Mouse (Mus musculus) hindbrain, postnatal 0 days (tissue): ENCODE results near the gene Fiz1. TPM values are rescaled to one million over a fixed set of nuclear protein-coding genes. Genes with fewer than 3 reads are reported as not detected.

ENCODE experiments used
- ATAC-seq: fragments of 200-750 bp; cut with Nextera tagmentation; 2 replicates; pipeline ENCODE4 v1.8.0; 2017; ENCODE audit warnings: mild to moderate bottlenecking, moderate TSS enrichment, moderate library complexity
- DNase-seq: peaks from one replicate; pipeline ENCODE4 v3.0.0-alpha.2; 2015; ENCODE audit warnings: low spot score
- H3K27ac ChIP-seq: fragments of 300-500 bp; sonication (generic); 2 replicates; pipeline ENCODE4 v1.5.1; 2014; ENCODE audit warnings: mild to moderate bottlenecking
- H3K27me3 ChIP-seq: fragments of 300-500 bp; sonication (generic); 2 replicates; pipeline ENCODE4 v1.6.1; 2014; ENCODE audit warnings: low read length, mixed read lengths; ENCODE audit not compliant: insufficient read depth
- H3K36me3 ChIP-seq: fragments of 300-500 bp; sonication (generic); 2 replicates; pipeline ENCODE4 v1.6.1; 2014; ENCODE audit warnings: low read length, mixed read lengths; ENCODE audit not compliant: insufficient read depth
- H3K4me1 ChIP-seq: fragments of 300-500 bp; sonication (generic); 2 replicates; pipeline ENCODE4 v1.6.1; 2014; ENCODE audit warnings: antibody characterized with exemption, low read length, mixed read lengths; ENCODE audit not compliant: insufficient read depth
- H3K4me2 ChIP-seq: fragments of 300-500 bp; sonication (generic); 2 replicates; pipeline ENCODE4 v1.6.1; 2014; ENCODE audit warnings: low read depth, mild to moderate bottlenecking, low read length, moderate library complexity, mixed read lengths
- H3K4me3 ChIP-seq: fragments of 300-500 bp; sonication (generic); 2 replicates; pipeline ENCODE4 v1.5.1; 2014; ENCODE audit warnings: low read length
- H3K9ac ChIP-seq: fragments of 300-500 bp; sonication (generic); replicated peaks from 2 replicates; pipeline ENCODE4 v1.6.1; 2014; ENCODE audit warnings: mild to moderate bottlenecking, low read length, moderate library complexity, mixed read lengths
- H3K9me3 ChIP-seq: fragments of 300-500 bp; sonication (generic); 2 replicates; pipeline ENCODE4 v1.6.1; 2016; ENCODE audit warnings: low read length, mixed read lengths
- CTCF ChIP-seq: IDR thresholded peaks from 2 replicates; pipeline ENCODE4 v1.5.1; 2016; ENCODE audit warnings: antibody characterized with exemption, control low read depth, low read depth
- whole genome bisulfite sequencing: fragments of 180-500 bp; shearing (Covaris S2); extraction: QIAGEN DNeasy Blood & Tissue Kit; methylation state at CpG from one replicate; pipeline ENCODE4 v1.1.7; 2014; 5-methylcytosine and 5-hydroxymethylcytosine counted together
- polyA plus RNA-seq: library from polyadenylated mRNA; unstranded; fragments of >200 nt; fragmentation: Nextera tagmentation; extraction: Ambion mirVana; gene quantifications from 2 replicates; pipeline ENCODE4 v1.2.1, GENCODE M21; 2015
- total RNA-seq: library from RNA; depleted of rRNA; stranded (reverse); fragments of >200 nt; gene quantifications from 2 replicates; pipeline ENCODE4 v1.2.3, GENCODE M21; 2014

Gene Fiz1
- total and polyA plus RNA-seq, 2 experiments from 2014 or later = 29.1 to 44.0 TPM

- peak within 1 kb of the TSS; percentile 80 for H3K9ac ChIP-seq
- H3K9me3 ChIP-seq = no peaks in the 10 kb centered on the region
- peaks cover 7% of the 10 kb centered on the region; the same call in 1 of the 2 replicates for H3K4me1 ChIP-seq
- H3K27ac ChIP-seq = peak within 1 kb of the TSS; percentile 98
- DNase-seq (peak; percentile 96), ATAC-seq (peak; percentile 96)
- peaks cover 9% of the 10 kb centered on the region; the same call in 1 of the 2 replicates for H3K36me3 ChIP-seq
- no peaks in the 10 kb centered on the region for H3K27me3 ChIP-seq
- peak within 1 kb of the TSS; percentile 64 for H3K4me3 ChIP-seq
- no peak for TF ChIP-seq CTCF
- whole genome bisulfite sequencing = under 1% methylated on average over 48 of the region's 48 CpGs
- H3K4me2 ChIP-seq = peak within 1 kb of the TSS; percentile 54
Observed at GRCm38 (mm10) chr7:5038109-5038732, 23.7 kb upstream of the Fiz1 start, which contains the start of gene Zfp784. Gene Zfp784 (minus strand): TSS chr7:5038446.

- peaks cover 7% of the 10 kb centered on the region; the same call in 1 of the 2 replicates for H3K4me1 ChIP-seq
- WGBS = 83% methylated on average over 8 of the region's 8 CpGs
- H3K27me3 ChIP-seq = no peaks in the 10 kb centered on the region
- no peak for DNase-seq
- H3K4me3 ChIP-seq = peak overlapping the region; percentile 64
- H3K9me3 ChIP-seq = no peaks in the 10 kb centered on the region
- no peak for ATAC-seq
- H3K4me2 ChIP-seq = peak overlapping the region; percentile 54
- peak overlapping the region; percentile 98 for H3K27ac ChIP-seq
- no peak for TF ChIP-seq CTCF
- H3K36me3 ChIP-seq = peaks cover 15% of the 10 kb centered on the region
- H3K9ac ChIP-seq = peak overlapping the region; percentile 80
Observed at GRCm38 (mm10) chr7:5037467-5037866, 23.0 kb upstream of the Fiz1 start.

GRCm38 (mm10) chr7:5037026-5037425, 22.5 kb upstream of the Fiz1 start:
- no peaks in the 10 kb centered on the region for H3K27me3 ChIP-seq
- no peak for TF ChIP-seq CTCF
- H3K4me3 ChIP-seq = 0 out of 2 replicates have a peak overlapping the region, but pooled peaks have one; percentile 64
- no peak for DNase-seq
- peak overlapping the region; percentile 98; the same call in 1 of the 2 replicates for H3K27ac ChIP-seq
- H3K4me1 ChIP-seq = peaks cover 7% of the 10 kb centered on the region; the same call in 1 of the 2 replicates
- H3K4me2 ChIP-seq = no peak overlapping the region; the same call in 1 of the 2 replicates
- H3K9ac ChIP-seq = no peak overlapping the region
- H3K9me3 ChIP-seq = no peaks in the 10 kb centered on the region
- ATAC-seq = no peak
- WGBS = 94% methylated on average over 7 of the region's 7 CpGs
- peaks cover 20% of the 10 kb centered on the region for H3K36me3 ChIP-seq

- Histone ChIP-seq H3K9ac (no peak overlapping the region), H3K36me3 (peaks cover 29% of the 10 kb centered on the region), H3K27ac (no peak overlapping the region), H3K4me2 (no peak overlapping the region), H3K27me3 (no peaks in the 10 kb centered on the region), H3K4me3 (no peak overlapping the region), H3K9me3 (no peaks in the 10 kb centered on the region), H3K4me1 (peaks cover 7% of the 10 kb centered on the region; the same call in 1 of the 2 replicates)
- ATAC-seq (no peak), DNase-seq (no peak)
- no peak for TF ChIP-seq CTCF
- WGBS = 94% methylated on average over 9 of the region's 9 CpGs
Observed at GRCm38 (mm10) chr7:5036136-5036535, 21.6 kb upstream of the Fiz1 start.

- Histone ChIP-seq H3K36me3 (peaks cover 33% of the 10 kb centered on the region), H3K4me1 (peaks cover 7% of the 10 kb centered on the region; the same call in 1 of the 2 replicates), H3K27ac (no peak overlapping the region), H3K27me3 (no peaks in the 10 kb centered on the region), H3K9ac (no peak overlapping the region), H3K9me3 (no peaks in the 10 kb centered on the region), H3K4me2 (no peak overlapping the region), H3K4me3 (no peak overlapping the region)
- DNase-seq = no peak
- no peak for TF ChIP-seq CTCF
- WGBS = 97% methylated on average over 17 of the region's 17 CpGs
- ATAC-seq = no peak
Observed at GRCm38 (mm10) chr7:5035628-5036027, 21.1 kb upstream of the Fiz1 start.

GRCm38 (mm10) chr7:5033818-5034217, 19.3 kb upstream of the Fiz1 start, which contains the start of gene 4632433K11Rik:
Gene 4632433K11Rik (plus strand): TSS chr7:5034118.
- no peak for DNase-seq
- Histone ChIP-seq H3K4me3 (no peak within 1 kb of the TSS), H3K27me3 (no peaks in the 10 kb centered on the region), H3K36me3 (peaks cover 46% of the 10 kb centered on the region), H3K4me1 (peaks cover 7% of the 10 kb centered on the region; the same call in 1 of the 2 replicates), H3K9ac (no peak within 1 kb of the TSS), H3K4me2 (no peak within 1 kb of the TSS), H3K27ac (no peak within 1 kb of the TSS), H3K9me3 (0 out of 2 replicates have a peak, but pooled peaks cover 5% of the 10 kb centered on the region)
- no peak for ATAC-seq
- 94% methylated on average over 3 of the region's 3 CpGs for WGBS
- no peak for TF ChIP-seq CTCF

GRCm38 (mm10) chr7:5031496-5031895, 17.0 kb upstream of the Fiz1 start:
- H3K27ac ChIP-seq = no peak overlapping the region
- no peak for ATAC-seq
- H3K36me3 ChIP-seq = peaks cover 46% of the 10 kb centered on the region
- no peaks in the 10 kb centered on the region for H3K4me1 ChIP-seq
- 78% methylated on average over 46 of the region's 46 CpGs for WGBS
- no peaks in the 10 kb centered on the region for H3K27me3 ChIP-seq
- DNase-seq = no peak
- TF ChIP-seq CTCF = no peak
- no peak overlapping the region for H3K4me3 ChIP-seq
- H3K4me2 ChIP-seq = no peak overlapping the region
- no peak overlapping the region for H3K9ac ChIP-seq
- H3K9me3 ChIP-seq = 0 out of 2 replicates have a peak, but pooled peaks cover 5% of the 10 kb centered on the region
